Mouse (Mus musculus) adrenal gland, postnatal 10 days (tissue): ENCODE measurements around the gene Tor1aip2. TPM values are rescaled to one million over a fixed set of nuclear protein-coding genes. Genes with fewer than 3 reads are reported as not detected.

Experiments
- DNase-seq: peaks from one replicate; pipeline ENCODE4 v3.0.0; 2021; ENCODE audit warnings: mixed read lengths
- total RNA-seq, 2 experiments: library from RNA; stranded (reverse); gene quantifications; 2 replicates each; pipeline ENCODE4 v1.2.3; 2021

Gene Tor1aip2
- total RNA-seq, 2 experiments from 2014 or later, result 103 to 106 TPM

GRCm38 (mm10) chr1:156041451-156042241, 6.4 kb downstream of the Tor1aip2 start:
- DNase-seq, result no peak

GRCm38 (mm10) chr1:156042481-156042880, 7.3 kb downstream of the Tor1aip2 start:
- DNase-seq, result no peak

- DNase-seq, result peak; percentile 61
Observed at GRCm38 (mm10) chr1:156043027-156043426, 7.8 kb downstream of the Tor1aip2 start.

GRCm38 (mm10) chr1:156044211-156044611, 9.0 kb downstream of the Tor1aip2 start:
- no peak for DNase-seq

GRCm38 (mm10) chr1:156046688-156047087, 11.5 kb downstream of the Tor1aip2 start:
- no peak for DNase-seq

- DNase-seq, result no peak
Observed at GRCm38 (mm10) chr1:156058207-156058606, 23.0 kb downstream of the Tor1aip2 start.

- DNase-seq, result no peak
Observed at GRCm38 (mm10) chr1:156062193-156062592, 27.0 kb downstream of the Tor1aip2 start.

GRCm38 (mm10) chr1:156066133-156066532, 30.9 kb downstream of the Tor1aip2 start:
- DNase-seq, result no peak

GRCm38 (mm10) chr1:156070106-156070505, 34.9 kb downstream of the Tor1aip2 start:
- DNase-seq, result no peak

GRCm38 (mm10) chr1:156073169-156073821, 38.1 kb downstream of the Tor1aip2 start:
- no peak for DNase-seq

GRCm38 (mm10) chr1:156074575-156074974, 39.4 kb downstream of the Tor1aip2 start:
- DNase-seq, result peak; percentile 53

- no peak for DNase-seq
Observed at GRCm38 (mm10) chr1:156076474-156076873, 41.3 kb downstream of the Tor1aip2 start.

- DNase-seq, result no peak
Observed at GRCm38 (mm10) chr1:156077655-156078054, 42.5 kb downstream of the Tor1aip2 start.

GRCm38 (mm10) chr1:156084603-156085002, 49.4 kb downstream of the Tor1aip2 start:
- no peak for DNase-seq

- peak; percentile 46 for DNase-seq
Observed at GRCm38 (mm10) chr1:156085770-156086169, 50.6 kb downstream of the Tor1aip2 start.

GRCm38 (mm10) chr1:156087586-156087985, 52.4 kb downstream of the Tor1aip2 start:
- DNase-seq, result no peak

GRCm38 (mm10) chr1:156089561-156089960, 54.4 kb downstream of the Tor1aip2 start:
- DNase-seq, result no peak

- no peak for DNase-seq
Observed at GRCm38 (mm10) chr1:156090042-156090441, 54.8 kb downstream of the Tor1aip2 start.

- no peak for DNase-seq
Observed at GRCm38 (mm10) chr1:156091811-156092210, 56.6 kb downstream of the Tor1aip2 start.

- DNase-seq, result no peak
Observed at GRCm38 (mm10) chr1:156103763-156104162, 68.6 kb downstream of the Tor1aip2 start.

GRCm38 (mm10) chr1:156105381-156105780, 70.2 kb downstream of the Tor1aip2 start:
- DNase-seq, result no peak

GRCm38 (mm10) chr1:156107424-156107823, 72.2 kb downstream of the Tor1aip2 start:
- no peak for DNase-seq

GRCm38 (mm10) chr1:156108400-156108799, 73.2 kb downstream of the Tor1aip2 start:
- DNase-seq, result no peak

GRCm38 (mm10) chr1:156111090-156111489, 75.9 kb downstream of the Tor1aip2 start:
- DNase-seq, result no peak
